Mouse (Mus musculus) 416B (cell line): ENCODE measurements around the gene Klhl41.

Source experiments
- DNase-seq: peaks from one replicate; pipeline ENCODE4 v3.0.0; 2011; ENCODE audit warnings: low read depth

Klhl41 gene

GRCm38 (mm10) chr2:69683036-69683805 is 13.3 kb downstream of the Klhl41 start:
- no peak for DNase-seq

- no peak for DNase-seq
These were observed 14.6 kb downstream of the Klhl41 start for GRCm38 (mm10) chr2:69684488-69684887.

- DNase-seq, result no peak
These were observed 20.3 kb downstream of the Klhl41 start for GRCm38 (mm10) chr2:69690214-69690613.

- no peak for DNase-seq
These were observed 20.9 kb downstream of the Klhl41 start for GRCm38 (mm10) chr2:69690843-69691242.

GRCm38 (mm10) chr2:69693501-69693900 is 23.6 kb downstream of the Klhl41 start:
- DNase-seq, result peak; percentile 23

- no peak for DNase-seq
These were observed 30.5 kb downstream of the Klhl41 start for GRCm38 (mm10) chr2:69700446-69700845.

- DNase-seq, result peak; percentile 87
These were observed 42.3 kb downstream of the Klhl41 start for GRCm38 (mm10) chr2:69712171-69712570.

- DNase-seq, result peak; percentile 93
These were observed 43.2 kb downstream of the Klhl41 start, which contains the start of gene Fastkd1 for GRCm38 (mm10) chr2:69712981-69713625. Gene Fastkd1, minus strand, starts transcription at chr2:69713516.

- DNase-seq, result no peak
These were observed 43.7 kb downstream of the Klhl41 start for GRCm38 (mm10) chr2:69713626-69714014.

GRCm38 (mm10) chr2:69714126-69714525 is 44.2 kb downstream of the Klhl41 start:
- no peak for DNase-seq

GRCm38 (mm10) chr2:69716483-69716882 is 46.6 kb downstream of the Klhl41 start:
- peak; percentile 90 for DNase-seq

- no peak for DNase-seq
These were observed 49.2 kb downstream of the Klhl41 start for GRCm38 (mm10) chr2:69719121-69719520.

GRCm38 (mm10) chr2:69722273-69722649 is 52.3 kb downstream of the Klhl41 start, which contains the start of gene Ppig:
Gene Ppig, plus strand, starts transcription at chr2:69722545.
- DNase-seq, result no peak

GRCm38 (mm10) chr2:69722650-69723518 is 53.0 kb downstream of the Klhl41 start:
- DNase-seq, result peak; percentile 92

GRCm38 (mm10) chr2:69723519-69723825 is 53.6 kb downstream of the Klhl41 start:
- DNase-seq, result peak; percentile 54
